Mouse (Mus musculus) A20 (cell line): ENCODE data around the gene Pik3ip1.
A peak's percentile ranks its signal among the peaks of the same experiment; 100 is the strongest.

Experiments
- DNase-seq: peaks from one replicate; pipeline ENCODE4 v3.0.0-alpha.2; 2011; ENCODE audit warnings: low read depth, low spot score

Gene Pik3ip1

DNA sequence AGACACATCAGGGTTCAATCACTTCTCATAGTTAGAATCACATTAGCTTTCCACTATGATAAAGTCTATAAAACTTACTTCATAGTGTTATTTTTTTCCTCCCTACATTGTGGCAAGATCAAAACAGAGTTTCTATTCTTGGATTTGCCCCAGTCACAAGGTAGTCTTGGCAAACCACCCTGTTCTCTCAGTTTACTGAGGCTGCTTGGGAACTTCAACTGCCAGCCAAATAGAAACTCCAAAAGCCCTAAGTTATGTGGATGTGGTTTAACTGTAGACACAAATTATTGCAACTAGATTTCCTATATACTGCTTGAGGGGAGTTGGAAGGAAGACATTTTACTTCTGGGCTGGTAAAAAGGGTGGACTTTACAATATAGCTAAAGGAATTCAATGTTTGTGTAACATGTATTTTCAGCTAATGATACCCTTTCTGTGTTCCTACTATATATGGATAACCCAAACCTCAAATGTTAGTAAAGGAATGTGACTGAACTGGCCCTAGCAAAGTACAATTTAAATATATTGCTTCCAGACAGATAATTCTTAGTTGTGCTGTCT lies at the start of gene Pik3ip1:
Gene Pik3ip1 (plus strand): TSS at position 511 of the 561 bp plus-strand sequence.
- peak; percentile 12 for DNase-seq

DNA sequence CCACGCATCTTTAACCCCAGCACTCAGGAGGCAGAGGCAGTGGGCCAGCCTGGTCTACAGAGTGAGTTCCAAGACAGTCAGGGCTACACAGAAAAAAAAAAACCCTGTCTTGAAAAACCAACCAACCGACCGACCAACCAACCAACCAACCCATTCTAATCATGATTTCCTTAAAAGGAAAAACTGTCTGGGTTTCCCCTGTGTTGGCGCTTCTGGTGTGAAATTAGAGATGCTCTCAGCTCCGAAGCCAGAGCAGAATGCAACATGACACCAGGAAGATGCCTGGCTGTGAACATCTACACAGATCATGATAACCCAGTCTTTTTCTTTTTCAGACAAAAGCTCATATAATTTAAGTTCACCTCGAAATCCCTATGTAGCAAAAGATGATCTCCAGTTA lies 47.3 kb upstream of the Pik3ip1 start:
- no peak for DNase-seq

DNA sequence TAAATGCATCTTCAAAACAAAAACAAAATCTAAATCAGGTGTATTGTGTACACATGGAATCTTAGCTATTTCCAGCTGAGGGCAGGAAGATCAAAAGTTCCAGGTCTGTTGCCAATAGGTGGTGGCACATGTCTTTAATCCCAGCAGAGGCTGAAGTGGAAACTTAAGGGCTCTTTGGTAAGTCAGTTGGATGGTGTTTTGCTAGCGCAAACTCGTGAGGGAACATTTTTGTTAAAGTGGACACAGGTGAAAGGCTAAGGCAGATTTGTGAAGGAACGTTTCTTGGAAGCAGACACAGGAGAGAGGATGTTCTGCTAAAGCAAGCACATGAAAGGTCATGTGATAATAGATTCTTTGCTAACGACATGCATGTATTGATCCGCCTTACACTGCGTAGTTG lies 46.6 kb upstream of the Pik3ip1 start:
- no peak for DNase-seq

DNA sequence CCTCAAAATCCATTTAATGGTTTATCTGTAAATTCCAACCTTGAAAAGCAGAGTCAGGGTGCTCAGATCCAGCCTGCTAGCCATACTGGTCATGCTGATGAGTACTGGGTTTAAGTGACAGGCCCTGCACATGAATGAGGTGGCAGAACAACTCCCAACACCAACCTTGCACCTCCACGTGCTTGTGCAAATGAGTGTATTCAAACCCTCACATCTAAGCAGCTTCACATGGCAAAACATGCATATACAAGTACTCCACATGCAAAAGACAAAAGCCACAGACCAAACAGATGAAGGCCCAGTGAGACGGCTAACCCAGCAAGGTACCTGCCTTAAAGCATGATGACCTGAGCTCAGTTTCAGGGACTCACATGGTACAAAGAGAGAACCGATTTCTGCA lies 44.3 kb upstream of the Pik3ip1 start:
- DNase-seq: no peak

DNA sequence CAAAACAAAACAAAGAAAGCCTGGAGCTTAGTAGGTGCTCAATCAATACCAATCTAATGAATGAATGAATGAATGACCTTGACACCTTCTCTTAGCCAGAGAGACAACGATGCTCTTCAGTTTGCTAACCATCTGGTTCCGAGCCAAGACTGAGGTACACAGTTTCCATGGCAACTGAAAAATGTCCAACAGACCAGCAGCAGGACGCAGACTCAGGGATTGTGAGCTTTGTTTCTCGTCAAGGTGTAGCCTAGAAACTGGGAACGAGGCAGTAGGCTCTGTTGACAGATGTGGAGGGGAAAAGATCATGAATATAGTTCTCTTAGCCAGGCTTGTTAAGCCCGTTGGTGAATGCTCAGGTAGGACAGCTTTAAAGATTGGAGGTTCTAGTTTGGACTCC lies 43.1 kb upstream of the Pik3ip1 start:
- no peak for DNase-seq

DNA sequence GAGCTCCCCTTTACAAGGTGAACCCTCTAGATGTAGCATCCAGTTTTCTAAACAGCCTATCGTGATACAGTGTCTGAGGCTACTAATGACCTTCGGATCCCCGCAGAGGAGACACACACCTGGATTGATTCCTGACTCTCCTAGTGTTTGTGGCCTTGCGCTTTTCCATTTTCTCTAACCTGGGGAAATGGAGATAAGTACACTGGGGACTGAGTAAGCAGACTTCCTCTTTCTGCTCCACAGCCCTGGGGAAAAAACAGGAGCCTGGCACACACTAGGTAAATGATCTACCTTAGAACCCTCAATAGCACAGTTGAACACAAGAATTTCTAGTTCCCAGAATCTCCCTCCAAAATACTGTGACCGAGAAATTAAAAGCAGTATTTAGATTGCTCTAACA lies 42.3 kb upstream of the Pik3ip1 start:
- no peak for DNase-seq

DNA sequence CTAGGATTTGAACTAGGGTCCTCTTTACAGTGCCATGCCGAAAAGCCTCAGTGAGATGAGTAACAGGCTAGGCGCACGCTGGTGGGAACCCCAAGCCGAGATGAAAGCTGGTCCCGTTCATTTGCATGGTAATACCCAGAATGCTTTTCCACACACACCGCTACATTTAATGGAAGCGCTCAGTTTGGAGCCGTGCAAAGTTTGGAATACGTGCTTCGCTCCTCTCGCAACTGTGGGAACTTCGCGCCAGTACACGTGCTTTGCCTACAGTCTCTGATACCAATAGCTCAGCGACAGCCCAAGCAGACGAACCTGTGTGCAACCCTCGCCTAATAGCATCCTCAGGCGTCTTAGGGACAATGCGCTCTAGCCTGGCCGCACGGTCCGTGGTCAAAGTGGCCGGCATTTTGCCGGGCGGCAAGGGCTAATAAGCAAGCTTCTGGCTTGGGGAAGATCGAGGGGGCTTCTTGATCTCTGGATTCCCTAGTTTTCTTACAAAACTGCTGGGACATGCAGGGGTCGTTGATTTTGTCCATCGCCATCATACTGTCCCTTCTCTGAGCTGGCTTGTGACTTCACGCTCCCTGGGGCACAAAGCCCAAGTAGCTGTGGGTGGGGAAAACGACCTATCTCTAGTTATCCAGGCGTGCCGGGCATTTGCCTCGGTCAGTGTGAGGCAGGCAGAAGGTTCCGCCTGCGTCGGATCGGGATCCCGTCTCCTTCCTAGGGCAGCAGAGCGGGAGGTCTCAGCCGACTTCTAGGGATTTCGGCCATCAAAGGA lies 41.5 kb upstream of the Pik3ip1 start, which contains the start of gene Patz1:
Gene Patz1 (plus strand): TSS at position 354 of the 781 bp plus-strand sequence.
- peak; percentile 81 for DNase-seq

DNA sequence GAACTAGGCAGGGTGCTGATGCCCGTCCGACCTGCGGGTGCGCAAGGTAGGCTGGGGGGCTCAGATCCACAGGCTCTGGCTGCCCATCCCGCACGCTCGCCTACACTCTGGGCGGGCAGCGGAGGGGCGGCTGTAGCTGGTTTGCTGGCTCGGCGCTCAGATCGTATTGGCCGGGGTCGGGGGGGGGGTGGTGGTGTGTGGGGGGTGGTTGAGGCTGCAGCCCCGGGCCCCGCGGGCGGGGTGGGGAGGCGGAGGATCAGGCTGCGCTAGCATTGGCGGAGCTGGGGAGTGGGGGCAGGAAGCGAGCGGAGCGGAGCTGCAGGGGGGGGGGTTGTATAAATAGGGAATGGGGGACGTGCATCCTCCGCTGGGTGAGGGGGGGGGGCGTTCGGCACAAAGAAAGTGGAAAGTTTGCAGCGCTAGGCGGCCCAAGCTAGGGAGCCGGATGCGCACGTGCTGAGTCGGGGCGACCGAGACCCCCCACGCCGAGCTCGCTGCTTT lies 40.8 kb upstream of the Pik3ip1 start:
- peak; percentile 92 for DNase-seq

DNA sequence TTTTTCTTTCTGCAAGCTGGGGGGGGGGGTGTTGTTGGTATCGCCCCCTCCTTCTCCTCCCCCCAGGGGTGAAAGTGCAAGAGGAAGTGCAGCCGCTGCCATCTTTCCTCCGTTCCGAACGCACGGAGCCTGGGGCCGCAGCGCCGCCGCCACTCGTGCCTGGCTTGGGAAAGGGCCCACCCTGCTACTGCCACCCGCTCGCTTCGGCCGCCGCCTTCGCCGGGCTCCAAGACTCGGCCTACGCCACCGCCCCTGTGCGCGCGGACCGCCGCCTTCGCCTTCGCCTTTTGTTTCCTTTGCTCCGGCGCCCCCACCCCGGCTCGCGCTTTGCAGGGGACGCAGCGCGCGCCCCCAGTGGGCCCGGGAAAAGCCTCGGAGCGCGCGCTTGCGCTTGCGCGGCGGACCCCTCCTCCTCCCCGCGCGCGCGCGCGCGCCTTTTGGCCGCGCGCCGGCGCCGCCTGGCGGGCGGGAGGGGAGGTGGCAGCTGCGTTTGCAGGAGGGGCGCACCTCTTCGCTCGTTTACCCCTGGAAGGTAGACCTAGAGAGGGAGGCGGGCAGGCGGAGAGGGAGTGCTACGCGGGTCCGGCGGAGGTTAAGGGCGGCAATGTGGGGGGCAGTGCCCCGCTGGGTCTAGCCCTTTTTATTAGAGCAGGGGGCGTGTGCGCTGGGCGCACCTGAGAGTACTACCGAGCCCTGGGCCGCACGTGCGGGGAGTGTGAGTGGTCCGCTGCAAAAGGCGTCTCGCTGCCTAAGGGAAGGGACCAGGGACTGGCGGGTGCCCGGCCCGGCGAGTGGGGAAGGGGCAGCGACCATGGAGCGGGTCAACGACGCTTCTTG lies 40.2 kb upstream of the Pik3ip1 start:
- DNase-seq: peak; percentile 94

DNA sequence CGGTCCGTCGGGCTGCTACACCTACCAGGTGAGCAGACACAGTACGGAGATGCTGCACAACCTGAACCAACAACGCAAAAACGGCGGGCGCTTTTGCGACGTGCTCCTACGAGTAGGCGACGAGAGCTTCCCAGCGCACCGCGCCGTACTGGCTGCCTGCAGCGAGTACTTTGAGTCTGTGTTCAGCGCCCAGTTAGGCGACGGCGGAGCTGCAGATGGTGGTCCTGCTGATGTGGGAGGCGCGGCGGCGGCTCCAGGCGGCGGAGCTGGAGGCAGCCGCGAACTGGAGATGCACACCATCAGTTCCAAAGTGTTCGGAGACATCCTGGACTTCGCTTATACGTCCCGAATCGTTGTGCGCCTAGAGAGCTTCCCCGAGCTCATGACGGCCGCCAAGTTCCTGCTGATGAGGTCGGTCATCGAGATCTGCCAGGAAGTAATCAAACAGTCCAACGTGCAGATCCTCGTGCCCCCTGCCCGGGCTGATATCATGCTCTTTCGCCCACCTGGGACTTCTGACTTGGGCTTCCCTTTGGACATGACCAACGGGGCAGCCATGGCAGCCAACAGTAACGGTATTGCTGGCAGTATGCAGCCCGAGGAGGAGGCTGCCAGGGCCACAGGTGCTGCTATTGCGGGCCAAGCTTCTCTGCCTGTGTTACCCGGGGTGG lies 39.4 kb upstream of the Pik3ip1 start:
- peak; percentile 75 for DNase-seq

DNA sequence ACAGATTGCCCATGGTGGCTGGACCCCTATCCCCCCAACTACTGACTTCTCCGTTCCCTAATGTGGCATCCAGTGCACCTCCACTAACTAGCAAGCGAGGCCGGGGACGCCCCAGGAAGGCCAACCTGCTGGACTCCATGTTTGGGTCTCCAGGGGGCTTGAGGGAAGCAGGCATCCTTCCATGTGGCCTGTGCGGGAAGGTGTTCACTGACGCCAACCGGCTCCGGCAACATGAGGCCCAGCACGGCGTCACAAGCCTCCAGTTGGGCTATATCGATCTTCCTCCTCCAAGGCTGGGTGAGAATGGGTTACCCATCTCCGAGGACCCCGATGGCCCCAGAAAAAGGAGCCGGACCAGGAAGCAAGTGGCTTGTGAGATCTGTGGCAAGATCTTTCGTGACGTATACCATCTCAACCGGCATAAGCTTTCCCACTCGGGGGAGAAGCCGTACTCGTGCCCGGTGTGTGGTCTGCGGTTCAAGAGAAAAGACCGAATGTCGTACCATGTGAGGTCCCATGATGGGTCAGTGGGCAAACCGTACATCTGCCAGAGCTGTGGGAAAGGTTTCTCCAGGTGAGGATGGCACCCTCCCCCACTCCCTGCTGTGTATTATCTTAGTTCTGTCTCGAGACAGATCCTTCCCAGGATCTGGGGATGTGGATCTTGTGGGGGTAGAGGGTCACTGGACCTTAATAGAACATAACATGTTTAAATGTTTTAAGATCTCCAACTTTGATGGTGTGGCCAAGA lies 38.7 kb upstream of the Pik3ip1 start:
- peak; percentile 54 for DNase-seq

DNA sequence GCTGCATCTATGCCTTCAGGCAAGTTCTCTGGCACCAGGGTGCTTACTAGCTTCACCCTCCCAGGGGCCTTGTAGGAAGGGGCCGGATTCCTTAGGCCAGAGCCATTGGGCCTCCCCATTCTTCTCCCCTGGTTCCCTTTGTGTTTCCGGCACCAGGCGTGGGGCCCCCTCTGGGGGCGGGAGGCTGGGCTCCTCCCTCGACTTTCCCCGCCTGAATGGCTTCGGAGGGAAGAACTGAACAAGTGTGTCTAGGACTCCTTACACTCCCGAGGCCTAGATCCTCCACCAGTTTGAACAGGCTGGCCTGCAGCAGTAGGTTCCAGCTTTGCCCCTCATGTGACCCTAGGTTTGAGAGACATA lies 38.2 kb upstream of the Pik3ip1 start:
- DNase-seq: peak; percentile 69

DNA sequence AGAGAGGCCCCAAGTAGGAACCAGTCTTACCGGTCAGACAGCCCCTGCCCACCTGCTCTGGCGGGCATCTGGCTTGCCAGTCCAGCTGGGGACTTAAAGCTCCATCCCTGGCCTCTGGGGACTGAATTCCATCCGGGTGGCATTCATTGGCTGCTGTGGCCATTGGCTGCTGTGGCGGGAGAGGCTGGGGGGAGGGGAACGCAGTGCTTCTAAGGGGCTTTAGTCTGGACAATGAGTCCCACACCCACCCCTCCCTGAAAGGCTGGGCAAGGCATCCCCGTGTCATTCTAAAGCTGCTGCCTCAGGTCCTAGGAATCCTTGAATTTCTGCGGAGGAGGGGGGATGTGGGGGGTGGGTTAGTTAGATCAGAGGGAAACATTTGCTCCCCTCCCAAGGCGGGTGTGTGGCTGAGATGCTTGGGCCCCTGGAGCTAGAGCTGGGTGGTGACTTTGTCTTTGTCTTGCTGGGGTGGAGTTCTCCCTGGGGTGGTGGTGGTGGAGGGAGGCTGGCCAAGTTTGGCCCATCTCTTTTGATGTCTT lies 37.4 kb upstream of the Pik3ip1 start:
- DNase-seq: no peak

DNA sequence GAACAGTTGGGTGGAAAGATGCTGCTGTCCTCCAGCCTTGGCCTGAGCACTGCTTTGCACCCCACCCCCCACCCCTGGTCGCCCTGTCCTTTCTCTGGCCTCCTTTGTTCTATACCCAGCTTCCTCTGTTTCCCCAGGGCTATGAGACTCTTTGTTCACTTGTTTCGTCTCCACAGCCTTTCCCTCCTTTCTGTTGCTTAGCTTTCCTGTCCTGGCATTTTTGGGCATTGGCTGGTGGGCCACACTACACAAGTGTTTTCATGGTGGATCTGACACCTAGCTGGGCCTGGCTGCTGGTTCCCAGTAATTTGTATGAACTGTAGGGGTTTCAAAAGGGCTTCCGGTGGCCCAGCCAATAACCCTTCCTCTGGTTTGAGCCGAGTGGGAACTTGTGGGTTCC lies 36.8 kb upstream of the Pik3ip1 start:
- DNase-seq: no peak

DNA sequence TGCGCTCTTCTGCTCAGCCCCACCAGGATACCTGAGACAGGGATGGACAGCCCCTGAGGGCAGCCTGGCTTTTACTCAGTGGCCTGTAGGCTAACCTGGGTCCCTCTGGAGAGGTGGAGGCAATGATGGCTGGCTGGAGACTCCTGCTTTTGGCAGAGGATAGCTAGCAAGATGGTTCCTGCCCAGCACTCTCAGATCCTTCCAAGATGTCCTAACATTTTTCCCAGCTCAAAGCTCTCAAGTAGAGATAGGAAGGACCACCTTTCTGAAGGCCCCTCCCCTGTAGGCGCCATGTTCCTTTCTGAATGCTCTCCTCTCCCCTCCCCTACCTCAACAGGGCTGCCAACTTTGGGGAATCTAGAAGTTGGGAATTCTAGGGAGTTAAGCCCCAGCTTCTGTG lies 35.6 kb upstream of the Pik3ip1 start:
- no peak for DNase-seq

DNA sequence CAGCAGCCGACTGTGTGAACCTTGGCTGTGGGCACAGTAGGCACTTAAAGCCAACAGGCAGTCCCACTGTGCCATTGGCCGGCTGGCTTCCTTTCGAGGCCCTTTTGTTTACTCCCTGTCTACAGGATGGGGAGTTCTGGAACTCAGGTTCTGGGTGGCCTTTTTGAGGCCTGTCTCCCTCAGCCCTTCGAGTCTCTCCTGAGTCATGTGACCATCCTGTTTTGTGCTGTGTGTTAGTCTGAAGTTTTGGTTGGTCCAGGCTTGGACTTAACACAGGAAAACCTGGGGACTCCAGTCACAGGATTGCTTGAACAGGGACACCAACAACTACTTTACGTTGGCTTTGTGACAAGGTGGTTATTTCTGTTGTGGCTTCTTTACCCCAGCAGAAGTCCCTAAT lies 34.1 kb upstream of the Pik3ip1 start:
- DNase-seq: no peak

DNA sequence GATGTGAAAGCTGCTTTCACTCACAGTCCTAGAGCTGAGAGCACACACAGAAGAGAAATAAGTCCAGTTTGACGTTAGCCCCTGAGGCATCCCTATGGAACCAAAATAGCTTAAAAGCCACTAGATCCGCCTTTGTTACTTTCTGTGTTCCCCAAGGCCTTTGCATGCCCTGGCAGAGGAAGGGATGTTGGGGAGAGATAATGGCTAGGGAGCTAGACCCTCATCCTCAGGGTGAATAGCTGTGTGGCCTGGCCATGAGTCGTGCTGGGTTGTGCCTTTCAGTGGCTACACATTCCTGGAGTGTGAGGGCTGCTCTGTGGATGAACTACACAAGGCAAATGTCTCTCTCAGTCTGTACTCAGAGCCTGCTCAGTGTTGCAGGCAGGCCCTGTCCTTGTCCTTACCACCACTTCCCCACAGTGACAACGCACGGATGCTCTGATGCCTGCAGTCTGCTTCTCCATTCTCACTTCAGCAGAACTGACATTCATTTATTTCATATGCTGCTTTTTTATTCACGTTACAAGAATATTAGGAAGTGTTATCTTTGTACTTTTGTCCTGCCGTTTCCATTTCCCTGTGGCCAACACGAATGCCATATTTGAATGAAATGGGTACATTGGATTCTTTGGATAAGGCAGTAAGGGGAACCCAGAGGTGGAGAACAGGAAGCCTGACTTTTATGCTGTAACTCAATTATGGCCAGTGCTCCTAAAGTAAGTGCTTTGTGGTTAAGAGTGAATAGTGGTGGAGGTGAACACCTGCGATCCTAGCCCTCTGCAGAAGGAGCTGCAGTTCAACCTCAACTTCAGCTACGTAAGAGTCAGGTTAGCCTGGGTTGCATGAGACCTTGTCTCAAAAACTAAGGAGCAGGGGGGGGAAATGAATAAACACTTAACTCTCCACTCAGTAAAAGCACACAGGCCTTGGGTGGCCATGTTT lies 32.1 kb upstream of the Pik3ip1 start:
- DNase-seq: no peak

DNA sequence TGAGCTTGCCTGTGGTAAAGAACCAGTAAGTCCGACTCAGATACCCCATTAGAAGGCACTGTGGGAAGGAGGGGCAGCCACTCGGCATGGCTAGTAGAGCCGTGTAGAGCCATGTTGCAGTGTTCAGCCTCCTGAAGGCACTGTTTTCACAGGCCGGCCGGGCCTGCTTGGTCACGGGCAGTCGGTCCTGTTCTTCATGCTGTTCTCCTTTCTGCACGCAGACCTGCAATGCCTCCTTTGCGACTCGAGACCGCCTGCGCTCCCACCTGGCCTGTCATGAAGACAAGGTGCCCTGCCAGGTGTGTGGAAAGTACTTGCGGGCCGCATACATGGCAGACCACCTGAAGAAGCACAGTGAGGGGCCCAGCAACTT lies 31.4 kb upstream of the Pik3ip1 start:
- DNase-seq: no peak

DNA sequence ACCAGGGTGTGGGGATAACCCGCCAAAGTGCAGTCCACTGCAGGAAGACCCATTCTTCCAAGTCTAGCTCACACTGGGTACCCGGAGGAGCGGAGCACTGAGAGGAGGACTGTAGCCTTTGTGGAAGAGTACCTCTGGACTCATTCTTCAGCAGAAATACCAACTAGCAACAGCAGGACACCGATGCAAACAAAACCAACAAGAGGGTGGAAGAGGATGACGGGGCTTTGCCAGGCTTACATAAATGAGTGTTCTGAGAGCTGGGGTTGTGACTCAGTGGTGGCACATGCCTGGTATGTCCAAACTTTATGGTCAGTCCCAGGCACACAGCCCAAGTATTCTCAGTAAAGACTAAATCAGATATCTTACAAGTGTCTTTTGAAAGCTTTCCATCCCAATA lies 29.1 kb upstream of the Pik3ip1 start:
- DNase-seq: no peak

DNA sequence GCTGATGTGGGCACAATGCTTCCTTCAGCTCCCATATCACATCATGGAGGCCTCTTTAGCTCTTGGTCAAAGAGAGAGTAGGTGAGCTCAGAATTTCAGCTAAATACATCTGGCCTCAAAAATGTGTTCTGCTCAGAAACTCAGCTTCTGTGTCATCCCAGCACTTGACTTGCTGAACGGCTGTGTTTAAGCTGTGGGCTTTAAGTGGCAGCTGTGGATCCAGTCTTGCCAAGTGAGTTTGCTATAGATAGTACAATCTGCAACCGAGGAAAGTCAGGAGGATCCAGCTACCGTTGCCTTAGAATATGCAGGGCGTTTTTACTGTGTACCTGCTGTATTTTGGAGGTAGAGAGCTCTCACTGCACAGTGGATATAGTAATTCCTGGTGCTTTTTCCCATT lies 27.8 kb upstream of the Pik3ip1 start:
- DNase-seq: no peak
